Mouse (Mus musculus): ENCODE results near the gene Ints6.

DNA sequence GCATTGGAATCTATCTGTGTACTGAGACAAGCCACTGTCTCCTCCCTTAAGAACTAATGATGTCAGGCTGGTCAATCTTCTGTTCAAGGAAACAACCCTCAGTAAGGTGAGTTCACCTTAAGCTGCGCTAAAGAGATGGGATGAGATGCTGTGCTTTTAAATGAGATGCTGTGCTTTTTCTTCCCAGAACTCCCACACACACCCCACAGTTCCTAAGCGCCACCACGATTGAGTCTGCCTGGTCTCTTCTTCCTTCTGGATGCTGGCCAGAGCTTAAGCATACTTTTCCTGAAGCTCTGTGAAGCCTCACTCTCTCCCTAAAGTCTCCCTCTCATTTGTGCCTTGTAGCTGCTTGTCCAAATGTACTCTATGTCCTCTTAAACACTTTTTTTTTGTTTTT lies 39.8 kb upstream of the Ints6 start:
- TF ChIP-seq CTCF (IDR thresholded peaks at IDR 0.05; ENCODE audit: insufficient read depth, low read length) (no peak), POLR2A (IDR thresholded peaks at IDR 0.05; ENCODE audit: borderline replicate concordance, extremely low read depth, low read depth, low read length) (no peak)

Measured in lung, adult 2 months (tissue).